Mouse (Mus musculus) brain, adult 2 months (tissue): ENCODE measurements around the gene Gldc.
A peak's percentile ranks its signal among the peaks of the same experiment; 100 is the strongest.

ENCODE experiments used
- DNase-seq: peaks from one replicate; pipeline ENCODE4 v3.0.0; 2011; ENCODE audit warnings: low read depth, low spot score

Gldc gene

DNA sequence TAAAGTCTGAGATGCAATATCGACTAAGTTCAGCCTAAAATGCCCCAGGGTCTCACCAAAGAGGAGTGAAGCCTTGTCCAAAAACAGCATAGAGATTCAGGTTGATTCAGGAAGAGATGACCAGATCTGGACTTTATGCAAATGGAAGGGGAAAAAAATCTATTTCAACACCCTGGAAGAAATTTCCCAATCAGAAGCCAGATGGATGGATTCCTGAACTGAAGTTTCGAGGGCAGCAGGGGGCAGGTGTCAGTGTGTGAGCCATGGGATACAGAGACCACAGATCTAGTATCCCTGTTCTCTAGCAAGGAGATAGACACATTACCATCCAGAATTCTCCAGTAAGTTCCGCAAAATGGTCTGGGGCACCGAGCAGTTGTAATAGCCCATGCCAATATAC is 17.0 kb downstream of the Gldc start:
- DNase-seq, result no peak

DNA sequence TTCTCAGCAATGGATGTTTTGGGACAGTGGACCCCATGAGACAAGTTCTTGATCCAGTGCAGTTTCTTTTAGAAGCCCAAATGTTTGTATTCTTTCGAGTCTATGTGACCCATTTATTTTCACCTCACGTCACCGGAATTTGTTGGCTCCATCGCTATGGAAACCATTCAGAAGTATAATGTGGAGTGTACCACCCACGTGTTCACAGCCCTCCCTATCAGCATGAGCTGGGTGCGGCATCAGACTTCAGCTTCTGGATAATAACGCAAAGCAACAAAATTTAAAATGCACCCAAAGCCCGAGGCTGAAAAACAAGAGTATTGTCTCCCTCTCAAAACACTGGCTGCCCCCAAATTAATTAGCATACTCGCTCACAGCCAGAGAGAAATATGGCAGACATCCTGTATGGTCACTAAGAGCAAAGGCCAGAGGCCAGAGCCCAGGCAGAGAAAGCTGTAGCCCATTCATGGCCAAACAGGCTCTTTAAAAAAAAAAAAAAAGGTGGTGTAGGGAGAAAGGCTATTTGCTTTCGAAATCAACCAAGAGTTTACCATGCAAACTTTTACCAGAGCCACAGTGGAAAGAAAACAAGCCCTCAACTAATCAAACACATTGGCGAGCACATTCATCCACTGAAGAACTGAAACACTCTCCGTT is 18.1 kb downstream of the Gldc start:
- DNase-seq, result peak; percentile 70

DNA sequence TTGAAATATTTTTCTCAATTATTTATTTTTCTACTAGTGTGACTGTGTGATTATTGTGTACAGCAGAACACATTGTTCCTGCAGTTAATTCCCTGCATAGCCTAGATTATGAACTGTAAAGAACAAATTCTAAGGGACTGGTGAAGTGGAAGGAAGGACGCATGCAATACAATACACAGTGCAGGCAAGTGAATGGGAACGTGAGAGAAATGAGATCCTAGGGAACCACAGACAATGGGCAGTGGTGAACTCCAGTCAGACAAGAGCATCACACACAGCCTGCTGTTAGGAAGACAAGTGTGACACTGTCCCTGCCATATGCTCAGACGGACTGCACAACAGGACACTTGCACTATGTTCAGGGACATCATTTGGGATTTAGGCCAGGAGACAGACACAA is 21.5 kb downstream of the Gldc start:
- no peak for DNase-seq

DNA sequence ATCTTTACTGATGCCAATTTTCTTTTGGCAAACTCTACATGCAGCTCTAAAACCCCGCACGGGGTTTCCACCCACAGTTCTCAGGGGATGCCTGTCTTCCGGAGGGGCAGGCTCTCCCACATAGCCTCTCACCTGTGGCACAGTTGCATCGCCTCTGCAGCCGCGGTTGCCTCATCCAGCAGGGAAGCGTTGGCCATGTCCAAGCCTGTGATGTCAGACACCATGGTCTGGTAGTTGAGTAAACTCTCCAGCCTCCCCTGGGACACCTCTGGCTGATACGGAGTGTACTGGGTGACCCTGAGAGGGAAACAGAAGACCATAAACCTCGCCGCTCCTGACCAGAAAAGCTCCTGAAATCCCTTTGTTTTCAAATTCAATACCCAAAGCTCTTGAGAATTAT is 23.9 kb downstream of the Gldc start:
- DNase-seq, result no peak

DNA sequence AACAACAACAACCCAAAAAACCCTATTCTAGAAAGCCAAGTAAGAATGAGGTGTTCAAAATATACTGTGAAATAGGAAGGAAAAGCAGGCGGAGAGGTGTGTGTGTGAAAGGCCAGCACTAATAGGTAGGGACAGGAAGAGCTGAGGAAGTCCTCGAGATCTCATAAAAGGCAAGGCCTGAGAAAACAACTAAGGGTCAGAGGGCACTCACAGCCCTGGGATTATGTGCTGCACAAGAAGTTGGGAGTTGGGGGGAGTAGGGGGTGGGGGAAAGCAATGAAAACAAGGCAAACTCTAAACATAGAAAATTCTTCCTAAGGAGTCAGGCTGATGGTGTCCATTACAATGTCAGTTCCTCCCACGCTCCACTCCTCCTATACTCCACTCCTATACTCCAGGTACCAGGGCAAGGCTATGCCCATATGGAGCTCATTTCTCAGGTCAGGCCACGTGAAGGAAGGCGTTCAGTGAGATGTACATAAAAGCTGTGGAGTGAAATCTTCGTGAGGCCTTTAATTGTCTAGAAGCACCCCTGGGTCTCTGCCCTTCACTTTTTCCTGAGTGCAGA is 25.9 kb downstream of the Gldc start:
- DNase-seq, result no peak

DNA sequence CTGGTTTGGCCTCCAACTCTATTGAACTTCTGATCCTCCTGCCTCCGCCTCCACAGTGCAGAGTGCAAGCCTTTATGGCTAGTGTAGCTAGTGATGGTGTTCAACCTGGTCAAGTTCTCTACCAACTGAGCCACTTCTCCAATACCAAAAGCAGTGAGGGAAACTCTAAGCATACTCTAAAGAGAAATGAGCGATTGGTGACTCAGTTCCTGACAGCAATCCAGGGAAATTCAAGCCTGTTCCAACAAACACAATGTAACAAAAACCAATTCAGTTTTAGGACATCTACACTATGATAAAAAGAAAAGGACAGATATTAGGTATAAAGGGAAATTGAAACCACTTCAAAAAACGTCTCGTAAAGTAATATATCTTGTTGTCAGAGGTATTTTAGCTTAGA is 27.9 kb downstream of the Gldc start:
- no peak for DNase-seq

DNA sequence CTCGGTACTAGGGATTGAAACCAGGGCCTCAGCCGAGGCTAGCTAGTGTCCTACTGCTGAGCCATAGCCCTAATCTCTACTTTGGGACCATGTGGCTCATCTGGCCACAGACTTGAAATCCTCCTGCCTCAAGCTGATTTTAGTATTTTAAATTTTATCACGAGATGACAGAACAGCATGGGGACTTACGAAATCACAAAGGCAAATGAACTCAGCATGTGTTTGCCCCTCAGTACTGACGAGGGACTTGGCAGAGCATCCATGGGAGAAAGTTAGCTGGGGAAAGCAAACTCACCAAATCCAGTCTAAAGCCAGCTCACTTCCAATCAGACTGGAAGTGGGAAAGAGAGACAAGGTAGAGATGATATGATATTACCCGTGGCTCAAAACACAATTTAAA is 28.5 kb downstream of the Gldc start:
- DNase-seq, result no peak

DNA sequence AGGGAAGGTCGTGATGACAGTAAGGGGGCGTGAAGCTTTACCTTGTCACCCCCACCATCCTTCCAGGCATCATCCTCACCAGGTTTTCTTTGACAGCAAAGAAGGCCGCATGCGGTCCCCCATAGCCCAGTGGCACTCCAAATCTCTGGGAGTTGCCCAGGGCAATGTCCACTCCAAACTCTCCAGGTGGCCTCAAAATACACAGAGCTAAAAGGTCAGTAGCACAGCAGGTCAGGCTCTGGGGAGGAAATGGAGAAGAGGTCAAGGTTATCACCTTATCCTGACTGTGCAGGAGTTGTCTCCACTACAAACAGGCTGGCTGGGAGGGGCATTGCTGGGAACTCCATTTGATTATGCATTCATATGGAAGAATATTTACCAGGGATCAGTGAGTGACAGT is 30.1 kb downstream of the Gldc start:
- DNase-seq, result no peak

DNA sequence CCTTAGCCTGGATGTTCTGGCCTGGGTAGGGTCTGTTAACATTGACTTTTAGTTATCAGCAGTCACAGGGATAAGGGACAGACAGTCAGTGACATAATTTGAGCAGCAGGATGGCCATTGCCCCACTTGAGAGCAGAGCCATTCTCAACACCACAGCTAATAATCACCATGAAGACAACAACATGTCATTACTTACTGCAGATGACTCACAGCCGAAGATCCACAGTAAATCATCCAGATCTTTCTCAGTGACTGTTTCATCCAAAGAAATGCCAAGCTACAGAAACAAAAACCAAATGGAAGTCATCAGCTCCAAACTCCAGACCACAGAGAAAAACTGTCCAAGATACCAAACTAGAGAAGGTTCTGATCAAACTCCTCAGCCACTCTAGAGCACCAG is 38.9 kb downstream of the Gldc start:
- DNase-seq, result no peak

DNA sequence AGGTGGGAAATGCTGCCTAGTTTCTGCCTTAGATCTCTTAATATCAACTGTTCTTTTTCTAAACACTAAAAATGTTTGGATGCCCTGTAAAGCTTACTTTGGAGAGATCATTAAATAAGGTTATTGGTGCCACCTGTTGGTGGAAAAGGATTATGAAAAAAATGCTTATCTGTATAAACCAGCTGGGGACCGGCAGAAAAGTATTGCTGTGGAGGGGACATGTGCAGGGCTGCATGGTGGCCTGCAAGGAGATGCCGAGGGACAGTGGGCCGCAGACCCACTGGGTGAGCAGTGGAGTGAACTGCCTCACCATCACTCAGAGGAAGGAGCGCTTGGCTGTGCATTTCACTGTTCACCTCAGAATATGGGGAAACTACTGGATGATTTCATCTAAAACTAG is 47.1 kb downstream of the Gldc start:
- peak; percentile 63 for DNase-seq

DNA sequence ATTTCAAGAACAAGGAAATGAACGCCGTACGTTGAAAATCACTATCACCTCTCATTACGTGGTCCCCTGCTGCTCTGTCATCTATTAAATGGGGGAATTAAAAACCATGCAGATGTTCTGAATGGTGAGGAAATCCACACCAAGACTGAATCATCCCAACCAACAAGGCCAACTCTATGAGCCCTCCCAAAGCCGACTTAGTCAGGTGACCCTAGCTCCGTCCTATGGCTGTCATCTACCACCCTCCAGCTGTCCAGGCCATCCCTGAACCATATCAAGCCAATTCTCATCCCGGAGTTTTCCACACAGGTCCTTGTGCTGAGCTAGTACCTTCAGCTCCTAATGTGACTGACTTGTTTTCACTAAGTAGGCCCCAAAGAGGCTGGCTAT is 49.6 kb downstream of the Gldc start:
- no peak for DNase-seq

DNA sequence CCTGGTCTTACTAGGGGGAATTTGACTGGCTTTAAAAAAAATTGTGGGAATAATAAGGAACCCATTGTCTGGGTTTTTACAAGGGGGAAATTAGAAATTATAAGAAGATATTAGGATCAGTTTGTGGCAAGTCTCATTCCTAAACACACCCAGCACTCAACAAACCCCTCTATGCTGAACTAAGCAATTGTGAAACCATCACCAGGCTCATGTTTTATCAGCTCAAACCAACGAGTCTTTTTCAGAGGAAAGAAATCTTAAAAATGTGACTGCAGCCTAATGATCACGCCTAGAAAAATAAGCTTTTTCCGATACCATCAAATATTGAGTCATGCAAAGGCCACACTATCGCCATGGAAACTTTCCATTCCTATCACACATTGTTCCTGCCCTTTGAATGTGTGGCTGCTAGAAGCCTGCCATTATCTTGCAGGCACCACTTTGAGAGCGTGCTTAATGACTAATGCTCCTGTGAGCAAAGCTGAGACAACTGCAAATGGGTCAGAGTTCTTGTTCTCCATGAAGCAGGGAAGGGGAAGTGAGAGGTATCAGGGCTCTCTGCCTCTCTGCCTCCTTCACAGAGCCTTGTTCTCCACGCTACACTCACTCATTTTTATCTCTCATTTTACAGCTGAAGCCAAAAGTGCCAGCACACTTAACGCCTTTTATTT is 50.1 kb downstream of the Gldc start:
- DNase-seq, result peak; percentile 73

DNA sequence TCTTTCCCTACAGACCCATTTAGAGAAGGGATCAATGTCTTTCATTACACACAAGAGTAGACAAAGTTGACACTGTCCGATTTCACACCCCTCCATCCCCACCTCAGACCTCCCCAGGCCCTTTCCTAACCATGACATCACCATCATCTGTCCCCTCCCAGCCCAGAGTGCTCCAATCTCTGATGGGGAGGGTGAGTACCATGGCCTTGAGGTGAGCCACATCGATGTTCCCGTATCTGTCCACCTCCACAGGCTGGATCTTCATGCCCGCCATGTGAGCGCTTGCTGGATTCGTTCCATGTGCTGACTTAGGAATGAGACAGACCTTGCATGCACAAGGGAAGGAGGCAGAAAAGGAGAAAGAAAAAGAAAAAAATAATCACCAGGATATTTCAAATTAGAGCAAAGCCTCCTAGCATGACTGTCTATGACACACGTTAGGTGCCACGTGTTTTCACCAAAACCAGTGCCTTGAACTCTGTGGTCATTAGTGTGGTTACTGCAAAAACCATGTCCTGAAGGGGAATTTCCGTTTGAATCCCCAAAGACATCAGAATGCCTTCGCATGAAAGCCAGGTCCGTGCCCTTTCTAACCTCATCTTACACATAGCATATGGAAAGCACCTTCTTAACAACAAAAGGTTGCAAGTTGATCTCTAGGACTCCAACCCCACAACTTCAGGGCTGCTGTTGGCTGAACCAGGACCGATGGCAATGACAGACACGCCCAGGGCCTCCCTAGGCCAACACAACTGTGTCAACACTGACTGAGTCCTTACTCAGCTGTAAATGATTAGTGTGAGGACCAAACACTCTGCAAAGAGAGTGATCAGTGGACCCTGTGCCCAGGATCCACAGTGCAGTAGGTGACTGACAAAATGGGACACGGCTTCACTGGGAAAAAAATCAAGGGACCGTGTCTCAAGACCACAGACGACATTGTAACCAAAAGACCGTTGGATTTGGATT is 56.6 kb downstream of the Gldc start:
- DNase-seq, result peak; percentile 59

DNA sequence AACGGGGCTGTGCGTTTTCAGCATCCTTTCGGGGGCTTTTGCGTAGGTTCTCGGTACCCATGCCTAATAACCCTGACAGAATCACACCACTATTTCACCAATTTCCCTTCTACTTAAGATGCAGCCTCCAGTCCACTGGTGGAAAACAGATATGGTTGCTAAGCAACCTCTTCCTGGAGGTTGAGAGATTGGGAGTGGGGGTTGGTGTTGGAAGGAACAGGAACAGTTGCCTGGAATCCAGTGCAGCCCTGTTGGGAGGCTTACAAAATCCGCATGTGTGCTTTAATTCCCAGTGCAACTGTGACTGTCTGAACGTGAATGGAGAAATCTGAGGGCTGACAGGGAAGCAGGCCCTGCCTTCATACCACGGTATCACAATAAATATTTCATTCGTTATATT is 57.5 kb downstream of the Gldc start:
- DNase-seq, result peak; percentile 94

DNA sequence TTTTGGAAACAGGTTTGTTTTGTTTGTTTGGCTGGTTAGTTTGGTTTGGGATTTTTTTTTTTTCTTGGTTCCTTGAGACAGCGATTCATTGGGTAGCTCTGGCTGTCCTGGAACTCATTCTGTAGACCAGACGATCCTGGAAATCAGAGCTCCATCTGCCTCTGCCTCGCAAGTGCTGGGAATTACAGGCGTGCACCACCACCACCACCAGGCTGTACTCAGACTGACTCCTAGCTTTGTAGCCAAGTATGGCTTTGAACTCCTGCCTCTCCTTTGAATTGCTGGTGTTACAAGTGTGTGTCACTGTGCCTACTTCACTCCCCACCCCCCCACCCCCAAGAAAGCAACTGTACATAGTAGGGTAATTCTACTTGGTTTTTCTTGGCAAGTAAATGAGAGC is 58.0 kb downstream of the Gldc start:
- DNase-seq, result peak; percentile 47

DNA sequence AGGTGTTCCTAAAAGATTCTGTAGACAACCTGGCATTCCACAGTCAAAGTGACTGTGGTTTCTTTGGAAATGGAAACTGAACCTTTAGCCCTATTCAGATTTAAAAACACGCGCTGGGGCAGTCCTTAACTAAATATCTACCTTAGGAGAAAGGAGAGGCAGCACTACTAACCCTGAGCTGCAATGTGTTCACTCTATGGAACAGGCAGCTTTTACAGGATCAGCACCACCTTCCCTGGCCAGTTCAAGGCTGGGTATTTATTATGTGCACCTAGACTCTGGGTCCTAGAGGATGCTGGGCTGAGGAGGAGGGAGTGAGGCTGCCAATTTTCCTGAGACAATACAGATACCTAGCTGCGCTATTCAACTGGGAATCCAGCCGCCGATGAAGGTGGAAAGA is 59.6 kb downstream of the Gldc start:
- no peak for DNase-seq

DNA sequence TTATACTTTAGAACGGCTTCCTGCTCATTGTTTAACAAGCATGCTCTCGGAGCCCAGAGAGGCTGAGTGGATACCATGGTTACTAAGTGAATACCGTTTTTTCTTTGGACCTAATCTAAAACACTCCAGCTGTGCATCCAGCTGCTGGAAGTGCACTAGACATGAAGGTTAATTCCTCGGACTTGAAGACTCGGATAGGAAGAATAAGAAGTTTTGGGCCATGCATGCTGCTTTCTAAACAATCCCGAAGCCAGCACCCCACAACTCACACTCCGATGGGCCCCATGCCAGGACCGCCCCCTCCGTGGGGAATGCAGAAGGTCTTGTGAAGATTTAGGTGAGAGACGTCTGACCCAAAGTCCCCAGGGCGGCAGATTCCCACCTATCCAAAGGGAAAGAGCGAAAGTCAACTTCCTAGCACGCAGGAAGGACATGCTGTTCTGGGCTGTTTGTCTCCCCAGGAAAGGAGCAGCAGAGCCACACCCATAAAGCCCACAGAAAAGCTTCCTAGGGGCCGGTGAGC is 60.2 kb downstream of the Gldc start:
- DNase-seq, result no peak

DNA sequence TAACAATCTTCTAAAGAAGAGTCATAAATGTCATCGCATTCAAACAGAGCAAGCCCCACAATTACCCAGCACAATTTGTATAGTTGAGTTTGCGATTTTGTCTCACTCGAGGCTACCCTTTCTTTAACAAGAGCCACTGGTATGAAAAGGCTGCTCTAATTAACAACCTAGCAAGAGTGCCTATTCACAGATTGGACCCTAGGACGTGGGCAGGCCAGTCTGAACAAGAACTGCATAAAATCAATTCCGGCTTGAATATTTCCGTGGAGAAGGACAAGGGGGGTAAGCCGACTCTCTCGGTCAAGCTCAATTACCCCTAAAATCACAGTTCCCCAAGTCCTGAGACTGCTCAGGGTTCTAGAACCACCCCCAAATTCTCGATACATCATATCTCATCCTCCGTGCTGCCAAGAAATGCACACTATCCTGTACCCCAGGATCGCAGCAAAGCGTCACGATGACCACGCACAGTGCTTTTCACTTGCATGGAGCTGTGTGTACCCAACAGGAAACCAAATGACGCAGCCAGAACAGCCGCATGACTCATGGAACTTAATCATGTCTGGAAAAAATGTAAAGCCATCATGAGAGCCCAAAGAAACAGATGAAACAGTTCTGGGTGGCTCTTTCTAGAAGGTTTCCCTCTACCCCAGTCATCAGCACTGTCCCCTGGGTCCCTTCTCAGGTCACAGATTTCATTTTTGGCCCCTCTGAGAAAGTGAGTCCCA is 62.1 kb downstream of the Gldc start:
- peak; percentile 67 for DNase-seq

DNA sequence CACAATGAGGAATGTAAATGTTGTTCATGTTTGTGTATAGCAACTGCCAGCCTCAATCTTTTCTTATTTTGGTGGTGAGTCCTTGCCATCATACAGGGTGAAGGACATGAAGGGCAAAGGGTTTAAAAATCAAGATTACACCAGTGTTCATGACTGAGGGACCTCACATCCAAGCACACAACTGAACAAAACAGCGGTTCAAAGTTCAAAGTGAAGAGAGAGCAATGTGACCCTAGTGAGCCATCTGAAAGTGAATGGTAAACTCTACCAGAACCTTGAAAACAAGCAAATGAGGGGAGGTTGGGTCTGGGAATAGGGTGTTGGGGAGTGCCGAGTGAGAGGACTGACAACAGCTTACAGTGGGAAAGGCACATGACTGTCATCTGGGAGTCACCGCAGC is 63.8 kb downstream of the Gldc start:
- no peak for DNase-seq

DNA sequence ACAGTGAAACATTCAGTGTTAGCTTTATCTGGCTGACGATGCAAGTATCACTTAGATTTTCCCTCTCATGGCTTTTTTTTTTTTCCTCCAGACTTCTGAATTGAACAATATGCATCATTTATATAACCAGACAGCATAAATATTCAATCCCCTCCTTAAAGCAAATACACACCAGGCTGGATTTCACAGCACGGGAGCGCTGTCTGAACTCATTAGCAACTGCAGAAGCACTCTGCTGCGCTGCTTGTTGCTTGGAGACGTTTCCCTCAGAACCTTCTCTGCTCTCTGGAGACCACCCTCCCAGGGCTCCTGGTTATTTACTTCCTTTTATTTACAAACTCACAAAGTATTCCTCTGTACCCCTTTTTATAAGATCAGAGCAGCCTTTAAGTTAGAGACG is 66.1 kb downstream of the Gldc start:
- DNase-seq, result peak; percentile 76

DNA sequence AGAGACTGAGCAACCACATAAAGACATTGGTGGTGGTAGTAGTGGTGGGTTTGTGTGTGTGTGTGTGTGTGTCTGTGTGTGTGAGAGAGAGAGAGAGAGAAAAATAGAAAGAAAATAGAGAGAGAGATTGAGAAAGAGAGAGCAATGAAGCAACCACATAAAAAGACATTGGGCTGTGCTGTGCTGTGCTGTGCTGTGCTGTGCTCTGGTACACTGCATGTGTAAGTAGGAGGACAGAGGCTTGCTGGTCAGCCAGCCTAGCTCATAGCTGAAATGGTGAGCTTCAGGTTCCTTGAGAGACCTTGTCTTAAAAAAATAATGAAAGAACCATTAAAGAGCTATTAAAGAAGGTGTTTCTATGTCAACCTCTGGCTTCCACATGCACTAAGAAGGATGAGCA is 66.6 kb downstream of the Gldc start:
- no peak for DNase-seq
